Mouse (Mus musculus) ES-Bruce4 (cell line): ENCODE data around the gene Tmem127.

Experiments
- CTCF ChIP-seq: IDR thresholded peaks from one replicate; pipeline ENCODE4 v1.8.1; 2011; ENCODE audit warnings: low read depth, low read length
- EP300 ChIP-seq: IDR thresholded peaks from 2 replicates; pipeline ENCODE4 v1.6.1; 2011; ENCODE audit warnings: low read depth, low read length; ENCODE audit not compliant: insufficient read depth
- POLR2A ChIP-seq: IDR thresholded peaks from one replicate; pipeline ENCODE4 v1.8.1; 2011; ENCODE audit warnings: low read length; ENCODE audit not compliant: insufficient read depth

DNA sequence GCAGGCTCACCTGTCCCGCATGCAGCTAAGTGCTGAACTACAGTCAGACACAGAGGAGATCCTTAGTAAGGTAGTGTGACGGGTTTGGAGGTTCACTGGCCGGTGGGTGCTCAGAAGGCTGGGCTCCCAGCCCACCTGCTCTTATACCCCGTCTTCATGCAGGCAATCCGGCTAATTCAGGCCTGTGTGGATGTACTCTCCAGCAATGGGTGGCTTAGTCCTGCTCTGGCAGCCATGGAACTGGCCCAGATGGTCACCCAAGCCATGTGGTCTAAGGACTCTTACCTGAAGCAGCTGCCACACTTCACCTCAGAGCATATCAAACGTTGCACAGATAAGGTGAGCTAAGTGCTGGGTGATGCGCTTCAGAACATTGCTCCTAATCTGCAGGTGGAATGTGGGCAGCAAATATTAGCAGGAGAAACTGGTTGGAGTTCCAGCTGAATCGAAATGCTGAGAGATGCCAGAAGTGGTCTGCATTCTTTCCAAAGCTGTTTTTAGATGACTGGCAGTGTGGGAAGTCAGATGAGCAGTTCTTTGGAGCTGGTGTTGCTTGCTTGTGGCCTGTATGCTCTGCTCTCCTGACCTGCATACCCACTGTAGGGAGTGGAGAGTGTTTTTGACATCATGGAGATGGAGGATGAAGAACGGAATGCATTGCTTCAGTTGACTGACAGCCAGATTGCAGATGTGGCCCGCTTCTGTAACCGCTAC lies 9.7 kb upstream of the Tmem127 start:
- no peak for TF ChIP-seq CTCF
- TF ChIP-seq POLR2A = no peak
- TF ChIP-seq EP300 = no peak
